Mouse (Mus musculus): ENCODE results near the gene Lhx2.

The Lhx2 gene

DNA sequence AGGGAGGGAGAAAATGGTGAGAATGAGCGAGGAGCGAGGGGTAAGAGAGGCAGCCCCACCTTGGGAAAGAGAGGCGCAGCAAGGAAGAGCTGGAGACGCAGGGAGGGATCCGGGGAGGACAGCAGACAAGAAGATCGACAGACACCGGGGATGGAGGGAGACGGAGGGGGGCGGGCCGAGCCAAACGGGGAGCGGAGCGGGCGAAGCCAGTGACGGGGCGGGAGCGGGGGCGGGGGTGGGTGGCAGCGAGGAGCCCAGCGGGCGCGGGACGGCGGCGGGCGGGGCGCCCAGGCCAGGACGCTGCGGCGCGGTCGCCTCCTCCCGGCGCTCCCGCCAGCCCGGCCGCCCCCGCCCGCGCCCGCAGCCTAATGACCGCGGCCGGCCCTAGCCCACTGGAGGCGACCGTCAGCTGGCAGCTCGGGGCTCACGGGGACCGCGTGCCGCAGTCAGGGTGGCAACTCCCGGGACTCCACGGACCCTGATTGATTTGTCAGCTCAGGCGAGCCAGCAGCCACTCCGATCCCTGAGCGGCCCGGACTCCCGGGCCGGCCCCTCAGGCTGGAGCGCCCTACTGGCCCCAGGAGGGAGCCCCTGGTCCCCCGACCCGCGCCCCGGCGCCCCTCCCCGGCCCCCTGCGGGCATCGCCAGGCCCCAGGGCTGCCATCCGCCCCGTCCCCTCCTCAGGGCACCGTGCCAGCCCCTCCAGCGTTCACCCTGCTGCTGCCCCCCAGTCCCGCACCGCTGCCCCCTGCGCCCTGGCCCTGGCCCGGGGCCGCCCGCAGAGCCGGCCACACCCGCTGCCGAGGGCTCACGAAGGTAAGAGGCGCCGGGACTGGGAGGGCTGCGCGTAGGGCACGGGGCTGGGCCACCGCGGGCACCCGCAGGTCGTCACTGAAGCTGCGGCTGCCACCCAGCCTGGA, at the start of gene Lhx2:
TSS of gene Lhx2 (plus strand) at position 292 of the 920 bp plus-strand sequence.
- in situ Hi-C loops (cut with MboI, MseI), result no loop called here

GRCm38 (mm10) chr2:38291526-38291925, 47.6 kb upstream of the Lhx2 start:
- in situ Hi-C loops (cut with MboI, MseI), result no loop called here

- in situ Hi-C loops (cut with MboI, MseI), result no loop called here
Measured at GRCm38 (mm10) chr2:38295939-38296338, 43.1 kb upstream of the Lhx2 start.

DNA sequence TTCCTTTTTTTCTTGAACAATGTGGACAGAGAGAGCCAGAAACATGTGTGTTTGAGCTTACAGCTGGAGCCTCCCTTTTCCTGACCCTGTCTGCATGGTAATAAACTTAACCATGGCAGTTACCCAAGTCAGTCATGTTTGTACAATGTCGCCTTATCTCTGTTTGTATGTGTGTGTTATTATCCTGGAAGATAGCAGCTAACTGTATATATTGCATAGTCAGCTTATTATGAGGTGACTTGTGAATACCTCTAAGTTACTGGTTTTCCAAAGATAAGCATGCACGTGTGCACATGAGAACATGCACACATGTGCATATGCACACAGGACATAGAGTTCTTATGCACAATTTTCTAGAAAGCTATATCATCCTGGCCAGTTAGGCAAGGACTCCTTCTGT, 38.1 kb upstream of the Lhx2 start:
- in situ Hi-C loops (cut with MboI, MseI), result no loop called here

DNA sequence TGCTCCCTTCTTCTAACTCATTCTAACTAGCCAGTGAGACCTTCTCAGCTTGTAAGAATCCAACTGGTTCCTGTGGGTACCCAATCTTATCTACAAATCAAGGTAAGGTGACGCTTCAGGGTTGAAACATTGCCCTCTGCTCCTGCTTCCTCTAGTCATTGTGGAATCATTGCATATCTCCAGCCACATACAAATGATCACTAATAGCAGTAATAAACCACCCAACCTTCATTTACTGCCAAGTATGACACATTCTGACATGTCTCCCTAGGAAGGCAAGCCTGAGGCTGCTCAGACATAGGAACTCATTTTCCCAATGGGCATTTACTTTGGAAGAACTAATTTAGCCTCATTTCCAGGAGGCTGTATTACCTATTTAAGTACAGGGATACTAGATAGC, 33.9 kb upstream of the Lhx2 start:
- in situ Hi-C loops (cut with MboI, MseI), result no loop called here

DNA sequence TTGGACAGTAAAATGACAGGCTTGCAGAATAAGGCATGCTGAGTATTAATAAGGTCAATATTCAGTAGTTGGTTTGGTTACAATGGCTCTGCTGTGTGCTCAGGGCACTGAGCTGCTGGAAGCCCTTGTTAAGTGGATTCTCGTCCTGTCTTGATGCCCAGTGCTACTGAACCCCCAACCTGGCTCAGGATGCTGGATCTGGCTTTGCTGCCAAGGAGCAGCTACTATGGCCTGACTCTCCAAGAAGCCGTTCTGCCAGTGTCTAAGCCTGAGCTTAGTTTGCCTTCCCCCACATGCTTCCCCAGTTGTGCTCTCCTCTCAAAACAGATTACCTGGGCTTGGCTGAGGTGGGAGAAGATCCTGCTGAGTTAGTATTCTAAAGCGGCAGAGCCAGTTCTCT, 26.2 kb upstream of the Lhx2 start:
- in situ Hi-C loops (cut with MboI, MseI), result no loop called here

DNA sequence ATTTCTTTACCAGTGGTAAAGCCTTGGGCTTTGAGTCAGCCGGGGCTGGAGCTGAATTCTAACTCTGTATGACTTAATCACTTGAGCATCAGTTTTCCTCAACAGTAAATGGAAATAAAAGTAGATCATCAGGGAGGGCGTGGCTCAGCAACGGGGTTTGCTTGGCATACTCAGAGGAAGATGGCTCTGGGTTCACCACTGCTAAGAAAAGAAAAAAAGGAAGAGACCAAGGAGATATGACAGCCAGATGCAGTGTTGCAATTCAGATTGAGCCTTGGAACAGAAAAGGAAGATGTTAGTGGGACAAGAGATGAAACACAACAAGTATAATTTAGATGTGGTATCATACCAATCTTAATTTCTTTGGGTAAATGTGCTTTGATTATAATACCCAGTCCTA, 25.7 kb upstream of the Lhx2 start:
- in situ Hi-C loops (cut with MboI, MseI), result no loop called here

DNA sequence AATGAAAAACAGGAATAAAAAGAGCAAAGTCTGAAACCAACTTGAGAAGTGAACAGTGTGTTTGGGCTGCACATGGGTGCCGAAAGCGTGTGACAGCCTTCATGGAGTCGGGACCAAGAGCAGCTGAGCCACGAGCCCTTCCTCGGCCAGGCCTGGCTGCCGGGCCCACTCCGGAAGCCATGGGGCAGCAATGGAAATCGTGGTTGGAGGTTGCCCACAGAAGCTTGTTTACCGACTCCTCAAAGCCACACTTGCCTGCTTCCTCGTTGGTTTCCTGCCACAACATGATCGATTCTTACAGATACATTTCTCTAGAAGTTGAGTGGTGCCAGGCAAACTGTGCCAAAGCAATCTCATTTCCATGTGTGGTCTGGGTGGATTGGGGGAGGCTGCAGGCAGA, 20.0 kb upstream of the Lhx2 start:
- in situ Hi-C loops (cut with MboI, MseI), result no loop called here

- in situ Hi-C loops (cut with MboI, MseI), result no loop called here
Measured at GRCm38 (mm10) chr2:38320911-38321310, 18.2 kb upstream of the Lhx2 start.

- in situ Hi-C loops (cut with MboI, MseI), result no loop called here
Measured at GRCm38 (mm10) chr2:38323380-38323779, 15.7 kb upstream of the Lhx2 start.

DNA sequence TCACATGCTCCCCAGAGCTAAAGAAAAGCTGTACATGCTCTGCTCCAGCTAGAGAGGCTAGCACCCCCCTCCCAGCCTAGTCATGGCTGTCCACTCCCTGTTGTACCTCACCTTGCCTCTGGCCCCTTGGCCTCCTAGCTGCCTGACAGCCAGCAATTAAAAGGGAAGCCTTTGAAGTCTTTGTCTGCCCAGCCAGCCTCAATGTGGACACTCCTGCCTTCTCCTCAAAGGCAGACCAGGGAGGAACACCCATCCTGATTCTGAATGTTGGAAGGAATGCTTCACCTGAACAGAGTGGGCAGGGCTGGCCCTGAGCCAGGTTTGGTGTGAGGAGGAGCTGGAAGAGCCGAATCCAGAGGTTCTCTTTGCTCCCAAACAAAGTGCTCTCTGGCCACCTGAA, 12.4 kb upstream of the Lhx2 start:
- in situ Hi-C loops (cut with MboI, MseI), result no loop called here

- in situ Hi-C loops (cut with MboI, MseI), result no loop called here
Measured at GRCm38 (mm10) chr2:38333586-38334119, 5.4 kb upstream of the Lhx2 start.

GRCm38 (mm10) chr2:38336606-38337005, 2.5 kb upstream of the Lhx2 start:
- in situ Hi-C loops (cut with MboI, MseI), result no loop called here

DNA sequence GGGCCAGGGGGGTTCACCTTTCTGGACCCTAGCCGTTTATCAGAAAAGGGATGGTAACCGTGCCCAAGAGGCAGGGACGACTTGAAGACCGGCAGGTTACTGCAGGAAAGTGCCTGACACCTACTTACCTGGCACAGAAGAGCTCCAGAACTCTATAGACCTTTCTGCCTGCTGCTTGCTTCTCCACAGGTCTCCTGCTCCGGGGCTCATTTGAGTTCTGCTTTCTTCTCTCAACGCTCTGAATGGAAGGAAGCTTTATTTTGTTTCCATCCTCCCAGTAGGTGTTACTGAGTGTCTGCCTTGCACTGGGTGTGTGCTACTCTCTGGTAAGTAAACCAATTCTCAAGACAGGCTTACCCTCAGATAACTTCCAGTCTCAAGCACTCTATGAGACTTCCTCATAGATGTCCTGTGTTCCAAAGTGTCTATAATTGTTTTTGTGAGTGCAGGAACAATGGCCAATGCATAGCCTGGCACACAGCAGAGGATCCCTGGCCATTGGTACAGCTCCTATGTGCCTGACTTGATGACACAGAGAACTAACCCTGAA, 1.9 kb upstream of the Lhx2 start:
- in situ Hi-C loops (cut with MboI, MseI), result no loop called here

DNA sequence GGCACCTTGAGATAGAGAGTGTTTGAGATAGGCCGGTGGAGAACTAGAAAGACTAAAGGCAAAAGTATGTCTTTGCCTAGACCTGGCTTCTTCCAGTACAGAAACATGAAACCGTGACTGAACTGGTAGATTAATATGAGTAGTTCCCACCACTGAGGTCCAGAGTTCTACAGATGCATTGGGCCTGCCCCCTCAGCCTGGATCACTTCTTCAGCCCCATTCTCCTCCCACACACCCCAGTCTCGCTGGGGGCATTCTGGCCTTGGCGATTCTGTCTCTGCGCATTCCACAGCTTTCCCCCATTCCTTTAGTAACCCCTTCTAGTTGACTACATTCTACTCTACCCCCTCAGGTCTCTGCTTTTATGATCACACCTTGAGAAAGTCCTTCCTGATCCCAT, 1.4 kb upstream of the Lhx2 start:
- in situ Hi-C loops (cut with MboI, MseI), result no loop called here

DNA sequence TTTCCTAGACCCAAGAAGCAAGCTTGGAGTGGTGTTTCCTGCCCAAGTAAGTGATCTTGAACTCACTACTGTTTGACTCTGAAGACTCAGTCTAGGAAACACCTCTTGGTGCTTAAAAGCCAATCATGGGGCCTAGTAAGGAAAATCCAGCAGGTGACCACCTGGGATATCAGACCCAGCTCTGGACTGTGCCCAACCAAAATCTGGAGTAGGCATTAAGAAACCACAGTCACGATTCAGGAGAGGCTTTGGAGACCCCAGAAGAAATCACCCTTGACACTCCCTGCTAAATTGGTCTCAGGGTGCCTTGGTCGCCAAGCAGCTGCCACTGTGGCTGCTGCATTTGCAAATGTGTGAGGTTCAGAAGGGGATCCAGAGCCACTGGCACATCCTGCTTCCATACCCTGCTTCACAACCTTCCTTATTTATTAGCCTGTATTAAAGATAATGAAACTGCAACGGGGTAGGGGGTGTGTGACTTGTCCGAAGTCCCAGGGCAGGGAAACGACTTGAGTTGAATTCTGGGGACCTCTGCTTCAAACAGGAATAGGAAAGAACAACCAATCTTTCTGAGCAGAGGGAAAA, 641 bp upstream of the Lhx2 start:
- in situ Hi-C loops (cut with MboI, MseI), result no loop called here

GRCm38 (mm10) chr2:38339910-38340625, 987 bp downstream of the Lhx2 start:
- in situ Hi-C loops (cut with MboI, MseI), result no loop called here

DNA sequence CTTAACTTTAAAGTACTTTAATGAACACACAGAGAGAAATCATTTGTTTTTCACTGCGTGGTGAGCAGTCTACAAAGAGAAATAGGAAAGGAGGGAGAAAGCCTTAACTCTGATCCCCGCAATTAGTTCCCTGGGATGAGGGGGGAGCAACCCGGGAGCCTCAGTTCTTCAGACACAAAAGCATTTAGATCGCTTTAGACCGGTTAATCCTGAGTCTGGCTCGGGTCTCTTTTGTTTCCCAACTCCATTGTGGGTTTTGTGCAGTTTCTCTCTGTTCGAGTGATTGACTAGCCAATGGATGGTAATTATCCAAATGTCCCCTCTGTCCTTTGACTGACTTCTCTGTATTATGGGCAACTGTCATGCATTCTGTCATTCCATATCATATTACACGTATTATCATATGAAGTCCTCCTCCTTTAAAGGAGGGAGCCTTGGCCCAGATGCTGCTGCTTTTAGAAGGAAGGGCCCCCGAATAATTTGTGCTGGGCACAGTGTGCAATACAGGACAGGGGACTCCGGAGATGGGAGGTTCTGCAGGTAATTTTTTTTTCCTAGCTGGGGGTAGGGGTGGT, 1.6 kb downstream of the Lhx2 start:
- in situ Hi-C loops (cut with MboI, MseI), result no loop called here

DNA sequence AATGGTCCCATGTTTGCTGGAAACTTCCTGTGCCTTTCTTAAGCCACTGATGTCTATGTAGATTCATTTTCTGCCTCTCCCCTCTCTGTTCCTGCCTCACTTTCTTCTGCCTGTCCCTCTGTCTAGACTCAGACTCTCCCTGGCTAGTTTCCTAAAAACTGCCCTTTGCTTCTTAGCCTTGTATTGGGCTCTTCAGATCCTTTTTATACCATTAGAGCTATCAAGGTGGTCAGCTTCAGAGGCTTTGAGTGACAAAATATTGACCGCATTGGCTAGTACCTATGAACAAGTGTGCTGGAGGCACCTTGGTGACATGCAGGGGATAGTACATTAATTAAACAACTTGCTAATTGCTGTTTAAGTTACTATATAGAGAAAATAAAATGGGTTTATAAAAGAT, 4.5 kb downstream of the Lhx2 start:
- in situ Hi-C loops (cut with MboI, MseI), result no loop called here

DNA sequence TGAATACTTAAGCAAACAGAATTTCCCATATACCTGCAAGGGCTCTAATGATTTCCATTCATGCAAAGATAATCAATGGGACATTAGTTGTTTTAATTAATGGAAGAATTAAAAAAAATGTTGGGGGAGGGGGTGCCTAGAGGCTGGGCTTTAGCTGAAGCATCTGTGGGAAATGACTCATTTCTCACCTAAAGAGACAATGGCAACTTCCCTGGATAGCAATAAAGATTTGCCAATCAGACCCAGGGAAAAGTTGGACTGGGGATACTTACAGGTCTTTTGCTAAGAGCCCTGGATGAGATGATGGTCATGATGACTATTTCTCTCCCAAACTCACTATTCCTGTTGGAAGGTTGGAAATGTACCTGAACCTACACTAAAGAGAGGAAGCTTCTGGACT, 5.6 kb downstream of the Lhx2 start:
- in situ Hi-C loops (cut with MboI, MseI), result no loop called here

- in situ Hi-C loops (cut with MboI, MseI), result no loop called here
Measured at GRCm38 (mm10) chr2:38346417-38346816, 7.3 kb downstream of the Lhx2 start.

Data from T-helper 2 cell (primary cell).